ENCODE assay signal across 8 mouse cellular contexts in the genomic region with DNA sequence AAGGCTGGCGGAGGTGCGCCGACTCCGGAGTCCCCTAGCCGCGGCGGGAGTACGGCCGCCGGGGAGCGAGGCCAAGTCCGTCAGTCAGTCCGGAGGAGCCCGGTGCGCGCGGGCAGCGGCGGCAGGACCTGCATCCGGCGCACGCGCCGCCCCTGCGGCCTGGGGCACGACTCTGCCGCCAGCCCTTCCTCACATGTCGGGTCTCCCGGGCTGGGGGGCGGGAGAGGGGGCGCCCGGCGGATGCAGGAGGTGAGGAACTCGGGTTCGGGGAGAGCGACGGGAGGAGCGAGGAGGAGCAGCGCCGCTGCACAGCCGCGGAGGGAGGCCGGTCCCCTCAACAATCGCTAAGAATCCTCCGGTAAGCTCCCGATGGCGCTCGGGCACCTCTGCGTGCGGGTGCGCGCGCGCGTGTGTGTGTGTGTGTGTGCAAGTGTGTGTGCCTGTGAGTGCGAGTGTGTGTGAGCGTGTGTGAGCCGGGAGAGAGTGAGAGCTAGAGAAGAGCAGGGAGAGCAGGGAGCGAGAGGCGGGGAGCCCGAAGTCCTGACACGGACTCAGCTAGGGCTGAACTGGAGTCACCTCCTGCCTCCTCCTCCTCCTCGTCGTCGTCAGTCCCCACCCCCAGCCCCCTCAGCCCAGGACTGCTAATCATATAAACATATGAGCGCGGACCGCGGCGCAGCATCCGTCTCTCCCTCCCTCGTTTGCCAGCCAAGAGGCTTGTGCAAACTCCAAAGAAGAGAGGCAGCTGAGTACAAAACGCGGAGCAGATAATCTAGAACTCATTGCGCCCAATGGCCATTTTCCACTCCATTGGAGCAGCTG. TPM values are rescaled to one million over a fixed set of nuclear protein-coding genes. Genes with fewer than 3 reads are reported as not detected.
A peak's percentile ranks its signal among the peaks of the same experiment; 100 is the strongest.
DNase-seq lines count a peak whose midpoint lies in the region; ATAC-seq and TF ChIP-seq lines count a peak whose summit lies in the region.

No protein-coding gene starts in this region.

- TF ChIP-seq POLR2A in olfactory bulb, adult 2 months (IDR thresholded peaks at IDR 0.05; ENCODE audit: insufficient read depth, low read depth, low read length): no peak; the same call in 1 of the 2 replicates

- peaks cover 26% of the 10 kb centered on the region for H3K4me1 ChIP-seq in E14TG2a.4 (replicated peaks; ENCODE audit: low read depth, low read length)
- peaks cover 9% of the 10 kb centered on the region for H3K4me1 ChIP-seq in lung, embryonic 14.5 days (ENCODE audit: insufficient read depth)
- peaks cover 31% of the 10 kb centered on the region for H3K4me1 ChIP-seq in olfactory bulb, adult 2 months (ENCODE audit: control insufficient read depth, insufficient read depth, low read length)

- under 1% methylated on average over 72 of the region's 75 CpGs for WGBS in lung, embryonic 14.5 days
- WGBS in olfactory bulb, adult 2 months: under 1% methylated on average over 72 of the region's 75 CpGs

- peak overlapping the region; percentile 84 for H3K4me2 ChIP-seq in lung, embryonic 14.5 days

- H3K9ac ChIP-seq in lung, embryonic 14.5 days: peak overlapping the region; percentile 96

- DNase-seq in cerebellum, adult 8-10 months: peak; percentile 18
- DNase-seq in forelimb bud, embryonic 11.5 days (ENCODE audit: low read depth, low spot score): peak; percentile 90
- peak; percentile 87 to 88 for DNase-seq in heart, postnatal 36 days
- peak; percentile 45 to 49 for DNase-seq in layer of hippocampus, adult 8-10 months (ENCODE audit: low spot score in 2 of 2)
- DNase-seq in lung, embryonic 14.5 days: peak; percentile 94
- peak; percentile 10 to 20 for DNase-seq in thymus, postnatal 10 days (ENCODE audit: low spot score in 2 of 2)

- H3K9me3 ChIP-seq in E14TG2a.4 (ENCODE audit: low read length): no peaks in the 10 kb centered on the region
- H3K9me3 ChIP-seq in lung, embryonic 14.5 days (ENCODE audit: low read depth, low read length): no peaks in the 10 kb centered on the region

- peak overlapping the region; percentile 100 for H3K27ac ChIP-seq in lung, embryonic 14.5 days (ENCODE audit: low read depth)
- no peak overlapping the region for H3K27ac ChIP-seq in olfactory bulb, adult 2 months (ENCODE audit: insufficient read depth, low read depth, low read length)

- no peak for TF ChIP-seq CTCF in E14TG2a.4 (conservative IDR thresholded peaks at IDR 0.05; ENCODE audit: low read length)
- TF ChIP-seq CTCF in lung, embryonic 14.5 days (IDR thresholded peaks at IDR 0.05; ENCODE audit: low read depth): no peak; the same call in 1 of the 2 replicates
- TF ChIP-seq CTCF in olfactory bulb, adult 2 months (IDR thresholded peaks at IDR 0.05; ENCODE audit: insufficient read depth, low read depth, low read length): no peak

- H3K27me3 ChIP-seq in E14TG2a.4 (ENCODE audit: insufficient read depth, low read length): peaks cover 38% of the 10 kb centered on the region
- no peaks in the 10 kb centered on the region for H3K27me3 ChIP-seq in lung, embryonic 14.5 days (ENCODE audit: insufficient read depth, low read length)

- peak; percentile 91 for ATAC-seq in lung, embryonic 14.5 days (ENCODE audit: insufficient read depth)

- H3K4me3 ChIP-seq in E14TG2a.4 (replicated peaks; ENCODE audit: low read length): peak overlapping the region; percentile 88
- peak overlapping the region; percentile 92 for H3K4me3 ChIP-seq in lung, embryonic 14.5 days (ENCODE audit: low read depth, low read length)
- H3K4me3 ChIP-seq in olfactory bulb, adult 2 months (ENCODE audit: insufficient read depth, low read depth, low read length): peak overlapping the region; percentile 66

- no peaks in the 10 kb centered on the region for H3K36me3 ChIP-seq in E14TG2a.4 (ENCODE audit: insufficient read depth, low read length)
- no peaks in the 10 kb centered on the region for H3K36me3 ChIP-seq in lung, embryonic 14.5 days (ENCODE audit: insufficient read depth)

- intact Hi-C loops in heart, postnatal 36 days (cut with DNase I): loop anchor here (1.0 to 10.0 kb wide), 7 partner anchors 82 to 647 kb away; no protein-coding TSS in a partner anchor

RNA-seq across cellular contexts. Expression of a gene that starts 1.1 kb away (rescaled TPM):
- total RNA-seq in heart, postnatal 36 days (2021): 10 to 100 TPM; 51.6 to 56.1 TPM
- 10 to 100 TPM; 52.9 to 65.0 (median 61.7) TPM for total RNA-seq in layer of hippocampus, adult 8-10 months (2022)
- 83.2 and 83.3 TPM in 2 replicates for polyA plus RNA-seq in lung, embryonic 14.5 days (2014; fragmentation: Nextera tagmentation; extraction: Ambion mirVana)
- polyA plus RNA-seq in olfactory bulb, adult 2 months (2012; ENCODE audit: insufficient read depth, insufficient read length, low replicate concordance, missing spikeins): not detected in 2 replicates

Comparison
In these comparisons a context has a peak if more than half of its experiments do, and no peak if none do; other contexts are left out.
1. DNase-seq: peak in every context shown above with its lines; median percentile 94 in lung, embryonic 14.5 days; 90 in forelimb bud, embryonic 11.5 days; 88 in heart, postnatal 36 days; 47 in layer of hippocampus, adult 8-10 months; 18 in cerebellum, adult 8-10 months; 15 in thymus, postnatal 10 days.